Mouse (Mus musculus) heart, embryonic 14.5 days (tissue): ENCODE measurements around the gene Anapc7. TPM values are rescaled to one million over a fixed set of nuclear protein-coding genes. Genes with fewer than 3 reads are reported as not detected.
"Not testable (repeated sequence)": the region's sequence is repeated elsewhere in the genome, so short reads cannot be mapped to it uniquely, and the experiment has no call there.

ENCODE experiments used
- ATAC-seq: fragments of 200-750 bp; cut with Nextera tagmentation; 2 replicates; pipeline ENCODE4 v1.8.0; 2017; ENCODE audit warnings: low read depth, moderate TSS enrichment; ENCODE audit not compliant: insufficient number of reproducible peaks, insufficient read depth, low FRiP score
- H3K27ac ChIP-seq, 2 experiments: fragments of 200-500 bp in 1 of 2; fragments of 300-500 bp in 1 of 2; sonication (generic) in 1 of 2; replicated peaks in 1 of 2; 2 replicates each; pipeline ENCODE4 v1.5.1; 2012 to 2014; ENCODE audit warnings: low read depth in 2 of 2, low read length in 2 of 2, control low read depth in 1 of 2, mild to moderate bottlenecking in 1 of 2, mixed read lengths in 1 of 2; ENCODE audit not compliant: control insufficient read depth in 1 of 2, insufficient read depth in 1 of 2
- H3K27me3 ChIP-seq: fragments of 300-500 bp; sonication (generic); 2 replicates; pipeline ENCODE4 v1.6.1; 2014; ENCODE audit warnings: mild to moderate bottlenecking, low read length, control low read depth; ENCODE audit not compliant: control insufficient read depth, insufficient read depth
- H3K36me3 ChIP-seq: fragments of 300-500 bp; sonication (generic); 2 replicates; pipeline ENCODE4 v1.6.1; 2014; ENCODE audit warnings: mild to moderate bottlenecking, control low read depth, low read length, mixed read lengths; ENCODE audit not compliant: control insufficient read depth, insufficient read depth
- H3K4me1 ChIP-seq, 2 experiments: fragments of 200-500 bp in 1 of 2; fragments of 300-500 bp in 1 of 2; sonication (generic) in 1 of 2; 2 replicates each; pipeline ENCODE4 v1.6.1; 2012 to 2014; ENCODE audit warnings: low read length in 2 of 2, control low read depth in 1 of 2, mixed read lengths in 1 of 2; ENCODE audit not compliant: control insufficient read depth in 2 of 2, insufficient read depth in 2 of 2
- H3K4me2 ChIP-seq: fragments of 300-500 bp; sonication (generic); 2 replicates; pipeline ENCODE4 v1.6.1; 2014; ENCODE audit warnings: mild to moderate bottlenecking, low read length
- H3K4me3 ChIP-seq, 2 experiments: fragments of 200-500 bp in 1 of 2; fragments of 300-500 bp in 1 of 2; sonication (generic) in 1 of 2; 2 replicates each; pipeline ENCODE4 v1.5.1; 2012 to 2014; ENCODE audit warnings: low read length in 2 of 2, mild to moderate bottlenecking in 2 of 2, control low read depth in 1 of 2, low read depth in 1 of 2, moderate library complexity in 1 of 2; ENCODE audit not compliant: control insufficient read depth in 1 of 2, insufficient read depth in 1 of 2
- H3K9ac ChIP-seq: fragments of 300-500 bp; sonication (generic); 2 replicates; pipeline ENCODE4 v1.6.1; 2014; ENCODE audit warnings: mild to moderate bottlenecking, low read length
- H3K9me3 ChIP-seq: fragments of 300-500 bp; sonication (generic); 2 replicates; pipeline ENCODE4 v1.6.1; 2016; ENCODE audit warnings: low read length, control low read depth; ENCODE audit not compliant: control insufficient read depth
- WGBS: fragments of 180-500 bp; shearing (Covaris S2); extraction: QIAGEN DNeasy Blood & Tissue Kit; methylation state at CpG from one replicate; pipeline ENCODE4 v1.1.7; 2014; 5-methylcytosine and 5-hydroxymethylcytosine counted together
- polyA plus RNA-seq: library from polyadenylated mRNA; unstranded; fragments of >200 nt; fragmentation: Nextera tagmentation; extraction: Ambion mirVana; gene quantifications from 2 replicates; pipeline ENCODE4 v1.2.1, GENCODE M21; 2014

The Anapc7 gene
- polyA plus RNA-seq, 1 experiment from 2014 or later = 22.3 TPM

DNA sequence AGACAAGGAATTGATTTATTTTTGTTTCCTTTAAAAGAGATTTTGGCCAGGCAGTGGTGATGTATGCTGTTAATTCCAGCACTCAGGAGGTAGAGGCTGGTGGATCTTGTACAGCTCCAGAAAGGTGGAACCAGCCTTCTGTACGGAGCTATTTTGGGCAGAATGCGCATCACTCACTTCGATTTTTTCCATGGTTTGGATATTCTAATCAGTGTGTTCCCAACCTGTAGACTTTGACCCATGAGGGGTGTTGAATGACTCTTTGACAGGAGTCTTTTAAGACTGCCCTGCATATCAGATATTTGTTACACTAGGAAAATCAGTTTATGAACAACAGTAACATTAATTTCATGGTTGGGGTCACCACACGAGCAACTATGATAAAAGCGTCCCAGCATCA lies 29.8 kb downstream of the Anapc7 start:
- Histone ChIP-seq H3K9ac (no peak overlapping the region), H3K27ac (peak overlapping the region; percentile 21 to 59; a peak in 2 of 4 replicates), H3K27me3 (no peaks in the 10 kb centered on the region), H3K4me1 (peaks cover 4 to 15% of the 10 kb centered on the region in 2 experiments; a peak in 3 of 4 replicates), H3K36me3 (peaks cover 56% of the 10 kb centered on the region), H3K4me2 (no peak overlapping the region), H3K9me3 (no peaks in the 10 kb centered on the region), H3K4me3 (no peak overlapping the region)
- ATAC-seq = no peak
- WGBS = 53% methylated on average over 5 of the region's 5 CpGs

- peaks cover 59% of the 10 kb centered on the region for H3K36me3 ChIP-seq
- no peak overlapping the region for H3K4me2 ChIP-seq
- peak overlapping the region; percentile 29 to 59; a peak in 3 of 4 replicates for H3K27ac ChIP-seq
- no peak for ATAC-seq
- H3K9ac ChIP-seq = no peak overlapping the region
- WGBS = 67% methylated on average over 7 of the region's 7 CpGs
- H3K27me3 ChIP-seq = no peaks in the 10 kb centered on the region
- H3K4me1 ChIP-seq = peaks cover 4 to 15% of the 10 kb centered on the region in 2 experiments; a peak in 3 of 4 replicates
- no peaks in the 10 kb centered on the region for H3K9me3 ChIP-seq
- H3K4me3 ChIP-seq = no peak overlapping the region
Measured at GRCm38 (mm10) chr5:122452194-122452593, 30.7 kb downstream of the Anapc7 start.

DNA sequence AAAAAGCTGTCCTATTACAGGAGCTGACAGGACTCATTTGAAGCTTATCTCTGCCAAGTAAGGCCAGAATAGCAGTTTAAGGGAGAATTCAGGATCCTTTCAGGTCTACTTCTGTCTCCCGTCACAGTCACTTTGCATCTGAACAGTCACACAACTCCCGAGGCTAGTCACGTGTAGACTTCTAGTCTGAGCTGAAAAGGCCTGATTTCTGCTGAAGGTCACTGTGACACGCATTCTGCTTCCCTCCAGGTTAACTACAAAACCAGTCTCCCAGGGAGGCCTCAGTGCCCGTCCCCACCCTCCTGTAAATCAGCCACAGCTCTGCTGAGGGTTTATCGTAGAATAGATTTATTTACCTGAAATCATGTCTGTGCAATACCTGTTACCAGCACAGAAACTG lies 31.7 kb downstream of the Anapc7 start:
- Histone ChIP-seq H3K9ac (0 out of 2 replicates have a peak overlapping the region, but pooled peaks have one; percentile 1), H3K27ac (peak overlapping the region; percentile 18 to 55), H3K9me3 (no peaks in the 10 kb centered on the region), H3K4me2 (no peak overlapping the region), H3K36me3 (peaks cover 69% of the 10 kb centered on the region), H3K27me3 (no peaks in the 10 kb centered on the region), H3K4me3 (no peak overlapping the region), H3K4me1 (peaks cover 4 to 15% of the 10 kb centered on the region in 2 experiments; a peak in 3 of 4 replicates)
- 51% methylated on average over 6 of the region's 6 CpGs for WGBS
- no peak for ATAC-seq

GRCm38 (mm10) chr5:122454442-122454841 lies 32.9 kb downstream of the Anapc7 start:
- 85% methylated on average over 4 of the region's 4 CpGs for WGBS

DNA sequence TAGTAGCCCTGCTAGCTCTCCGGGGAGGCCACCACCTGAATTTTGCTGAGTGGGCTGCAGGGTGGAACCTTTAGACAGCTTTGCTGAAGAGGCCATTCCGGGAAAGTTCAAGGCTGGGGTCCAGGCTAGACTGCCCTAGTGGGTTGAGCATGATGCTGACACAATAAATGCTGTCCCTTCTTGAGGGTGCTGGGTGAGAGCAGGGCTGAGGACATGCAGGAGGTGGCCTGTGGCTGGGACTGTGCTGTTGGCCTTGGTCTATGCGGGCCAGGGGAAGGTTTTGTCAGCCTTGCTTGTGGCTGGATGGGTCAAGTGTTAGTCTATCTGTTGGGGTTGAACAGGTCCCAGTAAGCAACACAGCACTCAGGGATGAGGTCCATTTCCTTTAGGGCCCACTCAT lies 33.4 kb downstream of the Anapc7 start:
- H3K9ac ChIP-seq = no peak overlapping the region
- WGBS = 89% methylated on average over 3 of the region's 3 CpGs

More at GRCm38 (mm10) chr5:122454442-122454841, 32.9 kb downstream of the Anapc7 start:
- ATAC-seq = no peak
- 0 out of 2 replicates have a peak overlapping the region, but pooled peaks have one; percentile 3 for H3K9ac ChIP-seq
- peaks cover 4 to 15% of the 10 kb centered on the region in 2 experiments; a peak in 3 of 4 replicates for H3K4me1 ChIP-seq
- no peak overlapping the region for H3K4me3 ChIP-seq
- H3K27ac ChIP-seq = peak overlapping the region; percentile 30 to 57; a peak in 2 of 4 replicates
- H3K9me3 ChIP-seq = no peaks in the 10 kb centered on the region
- no peaks in the 10 kb centered on the region for H3K27me3 ChIP-seq
- no peak overlapping the region for H3K4me2 ChIP-seq
- H3K36me3 ChIP-seq = peaks cover 81% of the 10 kb centered on the region

DNA sequence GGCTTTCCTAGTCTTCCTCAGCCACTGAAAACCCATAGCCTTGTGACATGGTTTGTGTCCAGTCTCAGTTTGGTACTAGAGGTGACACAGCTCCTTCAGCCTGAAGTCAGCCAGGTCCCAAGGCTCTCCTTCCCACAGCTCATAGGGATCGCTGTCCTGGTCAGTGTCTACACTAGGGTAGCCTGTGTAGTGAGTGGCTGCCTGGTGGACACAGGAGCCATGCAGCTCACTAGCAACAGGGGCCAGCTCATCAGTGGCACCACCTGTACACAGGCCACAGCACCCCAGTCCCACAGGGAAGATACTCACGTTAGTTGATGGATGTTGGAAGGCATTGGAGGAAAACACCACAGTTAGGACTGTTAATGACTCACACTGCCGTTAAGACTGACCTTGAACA lies 34.1 kb downstream of the Anapc7 start:
- Histone ChIP-seq H3K27ac (no peak overlapping the region), H3K27me3 (no peaks in the 10 kb centered on the region), H3K9ac (no peak overlapping the region), H3K4me1 (peaks cover 4 to 15% of the 10 kb centered on the region in 2 experiments; a peak in 3 of 4 replicates), H3K36me3 (peaks cover 93% of the 10 kb centered on the region), H3K4me3 (no peak overlapping the region), H3K4me2 (no peak overlapping the region), H3K9me3 (no peaks in the 10 kb centered on the region)
- 84% methylated on average over 3 of the region's 3 CpGs for WGBS
- ATAC-seq = 0 out of 2 replicates have a peak, but pooled peaks have one; percentile 11

More for the DNA sequence above, 33.4 kb downstream of the Anapc7 start:
- 0 out of 4 replicates have a peak overlapping the region, but pooled peaks of 1 of the 2 experiments have one; percentile 57 for H3K27ac ChIP-seq
- H3K4me3 ChIP-seq = no peak overlapping the region
- no peaks in the 10 kb centered on the region for H3K27me3 ChIP-seq
- H3K4me2 ChIP-seq = no peak overlapping the region
- peaks cover 4 to 15% of the 10 kb centered on the region in 2 experiments; a peak in 3 of 4 replicates for H3K4me1 ChIP-seq
- 0 out of 2 replicates have a peak, but pooled peaks have one; percentile 28 for ATAC-seq
- peaks cover 86% of the 10 kb centered on the region for H3K36me3 ChIP-seq
- no peaks in the 10 kb centered on the region for H3K9me3 ChIP-seq

DNA sequence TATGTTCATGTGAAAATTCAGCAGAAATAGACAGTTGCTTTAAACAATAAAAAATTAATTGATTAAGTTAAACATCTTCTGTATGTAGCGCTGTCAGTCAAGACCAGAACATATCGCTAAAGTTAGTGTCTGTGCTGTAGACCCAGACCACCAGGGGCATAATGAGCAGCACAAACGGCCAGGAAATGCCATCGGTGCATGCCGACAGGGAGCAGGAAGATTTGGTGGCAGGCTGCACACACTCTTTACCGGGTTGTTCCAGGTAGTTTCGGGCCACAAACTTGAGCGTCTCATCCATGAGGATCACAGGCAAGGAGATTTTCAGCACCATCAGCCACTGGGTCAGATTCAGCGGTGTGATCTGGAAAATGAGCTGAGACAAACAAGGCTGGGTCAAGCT lies 35.6 kb downstream of the Anapc7 start:
- not testable (repeated sequence) for H3K9ac ChIP-seq

DNA sequence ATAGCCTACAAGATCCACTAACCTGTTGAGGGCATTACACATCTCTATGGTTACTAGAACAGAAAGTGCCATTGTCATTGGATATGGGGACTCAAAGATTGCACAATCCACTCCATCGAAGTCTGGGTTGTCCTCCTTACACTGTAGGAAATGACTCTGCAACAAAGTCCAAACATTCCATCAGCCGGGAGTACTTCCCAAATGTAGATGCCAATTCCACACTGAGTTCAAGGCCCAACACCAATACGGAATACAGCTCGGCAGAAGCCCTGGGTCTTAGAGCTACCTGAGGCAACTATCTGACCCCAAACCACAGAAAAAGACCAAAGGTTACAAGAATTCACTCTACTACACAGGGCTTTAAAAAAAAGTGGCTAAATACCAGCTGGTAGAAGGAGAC lies 36.6 kb downstream of the Anapc7 start:
- Histone ChIP-seq H3K36me3 (peaks cover 100% of the 10 kb centered on the region), H3K4me3 (no peak overlapping the region), H3K27me3 (no peaks in the 10 kb centered on the region), H3K4me1 (peaks cover 0 to 6% of the 10 kb centered on the region in 2 experiments; a peak in 1 of 4 replicates), H3K4me2 (no peak overlapping the region), H3K27ac (no peak overlapping the region; a peak in 1 of 4 replicates), H3K9ac (no peak overlapping the region), H3K9me3 (no peaks in the 10 kb centered on the region)
- ATAC-seq = no peak
- 76% methylated on average over 4 of the region's 4 CpGs for WGBS

More for the DNA sequence above, 35.6 kb downstream of the Anapc7 start:
- peaks cover 100% of the 10 kb centered on the region for H3K36me3 ChIP-seq
- not testable (repeated sequence) for ATAC-seq, H3K27ac ChIP-seq, H3K4me2 ChIP-seq, H3K4me3 ChIP-seq, H3K4me1 ChIP-seq, H3K9me3 ChIP-seq, H3K27me3 ChIP-seq
- WGBS = 76% methylated on average over 9 of the region's 9 CpGs
